Mouse (Mus musculus) cerebellum, adult 2 months (tissue): ENCODE measurements at regions not wholly inside any gene's neighbourhood (a gene's known extent, or its start where the extent isn't known, plus 50 kb on each side); places are given as distances from the start of the nearest gene placed in this dataset.
A peak's percentile ranks its signal among the peaks of the same experiment; 100 is the strongest.

Experiments used
- DNase-seq, 2 experiments: peaks; one replicate each; pipeline ENCODE4 v3.0.0; 2021
- H3K27ac ChIP-seq: fragments of 200-500 bp; 2 replicates; pipeline ENCODE4 v1.5.1; 2012; ENCODE audit warnings: low read length, control low read depth, inconsistent platforms; ENCODE audit not compliant: insufficient read depth
- H3K27me3 ChIP-seq: fragments of 200-500 bp; 2 replicates; pipeline ENCODE4 v1.6.1; 2012; ENCODE audit warnings: inconsistent platforms, mild to moderate bottlenecking, low read length, moderate library complexity; ENCODE audit not compliant: control insufficient read depth, insufficient read depth
- H3K4me1 ChIP-seq: fragments of 200-500 bp; 2 replicates; pipeline ENCODE4 v1.6.1; 2011; ENCODE audit warnings: low read length; ENCODE audit not compliant: control insufficient read depth, insufficient read depth
- H3K4me3 ChIP-seq: fragments of 200-500 bp; replicated peaks from 2 replicates; pipeline ENCODE3; 2011; ENCODE audit warnings: mild to moderate bottlenecking, low read depth, low read length, control low read depth; ENCODE audit not compliant: insufficient read depth
- CTCF ChIP-seq: fragments of 200-500 bp; IDR thresholded peaks from 2 replicates; pipeline ENCODE4 v1.5.1; 2011; ENCODE audit warnings: low read depth, mild to moderate bottlenecking, control low read depth, low read length, moderate library complexity, borderline replicate concordance; ENCODE audit not compliant: insufficient read depth
- POLR2A ChIP-seq: fragments of 200-500 bp; IDR thresholded peaks from 2 replicates; pipeline ENCODE4 v1.6.1; 2011; ENCODE audit warnings: low read length, control low read depth, borderline replicate concordance; ENCODE audit not compliant: insufficient read depth
- WGBS: fragments of 180-500 bp; shearing (Covaris S2); methylation state at CpG from one replicate; pipeline ENCODE4 v1.1.7; 2018; 5-methylcytosine and 5-hydroxymethylcytosine counted together

GRCm38 (mm10) chr8:90728011-90728410 lies 89.2 kb downstream of the Gm19935 start:
- no peak for DNase-seq
- H3K27ac ChIP-seq, result no peak overlapping the region
- no peak for TF ChIP-seq POLR2A
- no peak for TF ChIP-seq CTCF
- H3K27me3 ChIP-seq, result no peaks in the 10 kb centered on the region
- no peaks in the 10 kb centered on the region for H3K4me1 ChIP-seq
- WGBS, result 13% methylated on average over 1 of the region's 1 CpGs
- no peak overlapping the region for H3K4me3 ChIP-seq

GRCm38 (mm10) chr8:90725188-90725587 lies 92.0 kb downstream of the Gm19935 start:
- Histone ChIP-seq H3K27ac (no peak overlapping the region), H3K4me1 (no peaks in the 10 kb centered on the region), H3K27me3 (no peaks in the 10 kb centered on the region), H3K4me3 (no peak overlapping the region)
- 93% methylated on average over 5 of the region's 5 CpGs for WGBS
- TF ChIP-seq POLR2A (no peak), CTCF (no peak)
- DNase-seq, result no peak

GRCm38 (mm10) chr8:90716436-90716835 lies 100.8 kb downstream of the Gm19935 start:
- Histone ChIP-seq H3K27me3 (no peaks in the 10 kb centered on the region), H3K4me3 (no peak overlapping the region), H3K27ac (no peak overlapping the region), H3K4me1 (no peaks in the 10 kb centered on the region)
- TF ChIP-seq POLR2A, result no peak
- TF ChIP-seq CTCF, result no peak
- no peak for DNase-seq
- 56% methylated on average over 3 of the region's 3 CpGs for WGBS

- 7% methylated on average over 5 of the region's 5 CpGs for WGBS
- H3K27ac ChIP-seq, result no peak overlapping the region
Observed at GRCm38 (mm10) chr8:90708524-90708923, 108.7 kb downstream of the Gm19935 start.

GRCm38 (mm10) chr8:90692516-90692915 lies 124.7 kb downstream of the Gm19935 start:
- TF ChIP-seq POLR2A (no peak), CTCF (no peak)
- Histone ChIP-seq H3K4me3 (no peak overlapping the region), H3K27ac (no peak overlapping the region), H3K4me1 (no peaks in the 10 kb centered on the region), H3K27me3 (no peaks in the 10 kb centered on the region)
- DNase-seq, result no peak
- WGBS, result 47% methylated on average over 3 of the region's 3 CpGs

More at GRCm38 (mm10) chr8:90708524-90708923, 108.7 kb downstream of the Gm19935 start:
- DNase-seq, result peak; percentile 36 to 56
- Histone ChIP-seq H3K4me1 (no peaks in the 10 kb centered on the region), H3K27me3 (no peaks in the 10 kb centered on the region), H3K4me3 (no peak overlapping the region)
- peak; percentile 75 for TF ChIP-seq CTCF
- no peak for TF ChIP-seq POLR2A

- 25% methylated on average over 2 of the region's 2 CpGs for WGBS
- Histone ChIP-seq H3K27me3 (no peaks in the 10 kb centered on the region), H3K27ac (no peak overlapping the region), H3K4me3 (no peak overlapping the region), H3K4me1 (no peaks in the 10 kb centered on the region)
- no peak for DNase-seq
- TF ChIP-seq POLR2A (no peak), CTCF (no peak)
Observed at GRCm38 (mm10) chr8:90685076-90685475, 132.1 kb downstream of the Gm19935 start.

- no peaks in the 10 kb centered on the region; the same call in 1 of the 2 replicates for H3K27me3 ChIP-seq
- DNase-seq, result no peak
- H3K4me1 ChIP-seq, result no peaks in the 10 kb centered on the region
- no peak overlapping the region for H3K4me3 ChIP-seq
- 11% methylated on average over 14 of the region's 14 CpGs for WGBS
- H3K27ac ChIP-seq, result no peak overlapping the region
- no peak for TF ChIP-seq POLR2A
- no peak for TF ChIP-seq CTCF
Observed at GRCm38 (mm10) chr8:90670471-90671057, 146.6 kb downstream of the Gm19935 start.

- H3K27ac ChIP-seq, result no peak overlapping the region
- no peak overlapping the region for H3K4me3 ChIP-seq
- 79% methylated on average over 9 of the region's 9 CpGs for WGBS
- no peaks in the 10 kb centered on the region; the same call in 1 of the 2 replicates for H3K27me3 ChIP-seq
- no peak for TF ChIP-seq CTCF
- TF ChIP-seq POLR2A, result no peak
- no peaks in the 10 kb centered on the region for H3K4me1 ChIP-seq
- no peak for DNase-seq
Observed at GRCm38 (mm10) chr8:90669396-90669795, 147.8 kb downstream of the Gm19935 start.
